Mouse (Mus musculus): Measurements from ENCODE around the gene Nek3. TPM values are rescaled to one million over a fixed set of nuclear protein-coding genes. Genes with fewer than 3 reads are reported as not detected.
"Not testable (repeated sequence)": the region's sequence is repeated elsewhere in the genome, so short reads cannot be mapped to it uniquely, and the experiment has no call there.

Nek3 gene
- polyA plus RNA-seq, 1 experiment: 1.0 TPM

DNA sequence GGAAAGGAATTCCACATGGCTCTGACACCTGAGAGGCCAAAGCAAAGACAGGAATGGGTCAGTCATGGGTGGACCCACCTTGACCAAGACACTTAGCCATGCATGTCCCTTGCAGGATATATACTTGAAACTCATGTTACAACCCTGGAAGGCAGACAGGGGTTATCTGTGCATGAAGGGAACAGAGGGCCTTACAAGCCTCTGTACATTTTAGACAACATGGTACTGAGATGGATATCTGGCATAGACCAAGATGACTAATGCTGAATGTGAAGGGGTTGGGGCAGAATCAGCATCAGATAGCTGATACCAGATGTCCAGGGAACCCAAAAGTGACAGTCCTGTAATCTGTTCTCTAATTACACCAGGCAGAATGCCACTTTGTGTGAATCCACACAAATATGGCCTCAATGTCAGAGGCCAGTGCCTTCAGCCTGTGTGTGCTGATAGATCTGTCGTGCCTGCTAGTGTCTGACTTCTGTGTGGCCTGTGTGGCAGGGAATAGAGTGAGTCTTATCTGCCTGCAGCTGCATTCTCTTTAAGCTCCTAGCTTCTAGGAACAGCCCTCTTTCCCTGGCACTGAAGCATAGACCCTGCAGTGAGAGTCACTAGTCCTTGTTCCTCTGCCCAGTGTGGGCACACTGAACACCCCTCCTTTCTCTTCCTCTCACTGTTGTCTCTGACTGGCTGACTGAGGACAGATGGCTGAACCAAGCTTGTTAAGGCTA is 22.3 kb downstream of the Nek3 start:
- Histone ChIP-seq H3K27me3 (ENCODE audit: control insufficient read depth, insufficient read depth, low read length) (no peaks in the 10 kb centered on the region), H3K27ac (ENCODE audit: insufficient read depth, low read length) (no peak overlapping the region), H3K4me1 (ENCODE audit: control insufficient read depth, insufficient read depth, insufficient read length) (no peaks in the 10 kb centered on the region), H3K4me3 (ENCODE audit: extremely low read depth, insufficient read depth, insufficient read length) (no peak overlapping the region), H3K36me3 (ENCODE audit: control insufficient read depth, insufficient read depth, low read length) (peaks cover 2% of the 10 kb centered on the region; the same call in 1 of the 2 replicates)
- DNase-seq (ENCODE audit: low read depth in 1 of 2, low spot score in 2 of 2): no peak
- WGBS: 83% methylated on average over 1 of the region's 1 CpGs
- no peak for TF ChIP-seq CTCF (IDR thresholded peaks at IDR 0.05; ENCODE audit: extremely low read depth, insufficient read depth, insufficient read length, insufficient replicate concordance)
- no peak for TF ChIP-seq POLR2A (IDR thresholded peaks at IDR 0.05; ENCODE audit: low read depth, low read length)

GRCm38 (mm10) chr8:22142592-22142991 is 23.6 kb downstream of the Nek3 start:
- H3K27me3 ChIP-seq (ENCODE audit: control insufficient read depth, insufficient read depth, low read length): no peaks in the 10 kb centered on the region
- H3K27ac ChIP-seq (ENCODE audit: insufficient read depth, low read length): no peak overlapping the region
- WGBS: 95% methylated on average over 4 of the region's 4 CpGs
- H3K4me3 ChIP-seq (ENCODE audit: extremely low read depth, insufficient read depth, insufficient read length): no peak overlapping the region
- no peaks in the 10 kb centered on the region for H3K4me1 ChIP-seq (ENCODE audit: control insufficient read depth, insufficient read depth, insufficient read length)
- TF ChIP-seq POLR2A (IDR thresholded peaks at IDR 0.05; ENCODE audit: low read depth, low read length) (no peak), CTCF (IDR thresholded peaks at IDR 0.05; ENCODE audit: extremely low read depth, insufficient read depth, insufficient read length, insufficient replicate concordance) (no peak)
- peaks cover 2% of the 10 kb centered on the region; the same call in 1 of the 2 replicates for H3K36me3 ChIP-seq (ENCODE audit: control insufficient read depth, insufficient read depth, low read length)
- no peak for DNase-seq (ENCODE audit: low read depth in 1 of 2, low spot score in 2 of 2)

- H3K36me3 ChIP-seq (ENCODE audit: control insufficient read depth, insufficient read depth, low read length): peaks cover 2% of the 10 kb centered on the region; the same call in 1 of the 2 replicates
- no peak for TF ChIP-seq POLR2A (IDR thresholded peaks at IDR 0.05; ENCODE audit: low read depth, low read length)
- no peak for TF ChIP-seq CTCF (IDR thresholded peaks at IDR 0.05; ENCODE audit: extremely low read depth, insufficient read depth, insufficient read length, insufficient replicate concordance)
- 96% methylated on average over 4 of the region's 4 CpGs for WGBS
- H3K27ac ChIP-seq (ENCODE audit: insufficient read depth, low read length): no peak overlapping the region
- H3K27me3 ChIP-seq (ENCODE audit: control insufficient read depth, insufficient read depth, low read length): no peaks in the 10 kb centered on the region
- H3K4me3 ChIP-seq (ENCODE audit: extremely low read depth, insufficient read depth, insufficient read length): no peak overlapping the region
- H3K4me1 ChIP-seq (ENCODE audit: control insufficient read depth, insufficient read depth, insufficient read length): no peaks in the 10 kb centered on the region
- no peak for DNase-seq (ENCODE audit: low read depth in 1 of 2, low spot score in 2 of 2)
These were observed 24.3 kb downstream of the Nek3 start for GRCm38 (mm10) chr8:22141836-22142385.

DNA sequence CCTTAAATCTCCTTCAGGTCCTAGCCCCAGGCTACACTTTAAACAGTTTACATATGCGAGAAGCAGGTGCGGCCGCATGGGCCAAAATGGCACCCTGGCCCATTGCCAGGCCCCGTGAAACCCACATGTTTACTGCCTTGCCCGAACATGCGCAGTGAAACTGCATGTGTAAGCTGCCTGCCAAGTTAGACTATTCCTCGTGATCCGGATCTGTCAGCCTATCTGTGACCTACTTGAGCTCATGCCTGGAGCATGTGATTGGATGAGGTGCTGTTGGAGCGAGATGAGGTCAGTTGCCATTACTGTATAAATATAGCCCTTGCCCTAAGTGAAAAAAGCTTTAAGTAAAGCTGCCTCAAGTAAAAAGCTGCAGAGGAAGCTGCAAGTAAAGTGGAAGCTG is 29.8 kb downstream of the Nek3 start:
- 97% methylated on average over 9 of the region's 9 CpGs for WGBS
- not testable (repeated sequence) for H3K36me3 ChIP-seq (ENCODE audit: control insufficient read depth, insufficient read depth, low read length); DNase-seq (ENCODE audit: low read depth in 1 of 2, low spot score in 2 of 2); H3K4me3 ChIP-seq (ENCODE audit: extremely low read depth, insufficient read depth, insufficient read length); H3K27ac ChIP-seq (ENCODE audit: insufficient read depth, low read length); H3K27me3 ChIP-seq (ENCODE audit: control insufficient read depth, insufficient read depth, low read length); H3K4me1 ChIP-seq (ENCODE audit: control insufficient read depth, insufficient read depth, insufficient read length)

- Histone ChIP-seq H3K36me3 (ENCODE audit: control insufficient read depth, insufficient read depth, low read length) (peaks cover 1% of the 10 kb centered on the region; the same call in 1 of the 2 replicates), H3K27ac (ENCODE audit: insufficient read depth, low read length) (no peak overlapping the region), H3K4me3 (ENCODE audit: extremely low read depth, insufficient read depth, insufficient read length) (no peak overlapping the region), H3K27me3 (ENCODE audit: control insufficient read depth, insufficient read depth, low read length) (no peaks in the 10 kb centered on the region), H3K4me1 (ENCODE audit: control insufficient read depth, insufficient read depth, insufficient read length) (no peaks in the 10 kb centered on the region)
- no peak for TF ChIP-seq POLR2A (IDR thresholded peaks at IDR 0.05; ENCODE audit: low read depth, low read length)
- TF ChIP-seq CTCF (IDR thresholded peaks at IDR 0.05; ENCODE audit: extremely low read depth, insufficient read depth, insufficient read length, insufficient replicate concordance): no peak
- DNase-seq (ENCODE audit: low read depth in 1 of 2, low spot score in 2 of 2): no peak
- WGBS: 92% methylated on average over 5 of the region's 5 CpGs
These were observed 31.5 kb downstream of the Nek3 start for GRCm38 (mm10) chr8:22134750-22135135.

GRCm38 (mm10) chr8:22134078-22134749 is 32.0 kb downstream of the Nek3 start:
- WGBS: 92% methylated on average over 7 of the region's 7 CpGs
- H3K4me3 ChIP-seq (ENCODE audit: extremely low read depth, insufficient read depth, insufficient read length): no peak overlapping the region
- no peak for DNase-seq (ENCODE audit: low read depth in 1 of 2, low spot score in 2 of 2)
- no peak for TF ChIP-seq CTCF (IDR thresholded peaks at IDR 0.05; ENCODE audit: extremely low read depth, insufficient read depth, insufficient read length, insufficient replicate concordance)
- no peak for TF ChIP-seq POLR2A (IDR thresholded peaks at IDR 0.05; ENCODE audit: low read depth, low read length)
- H3K36me3 ChIP-seq (ENCODE audit: control insufficient read depth, insufficient read depth, low read length): peaks cover 1% of the 10 kb centered on the region; the same call in 1 of the 2 replicates
- H3K27me3 ChIP-seq (ENCODE audit: control insufficient read depth, insufficient read depth, low read length): no peaks in the 10 kb centered on the region
- H3K27ac ChIP-seq (ENCODE audit: insufficient read depth, low read length): no peak overlapping the region
- H3K4me1 ChIP-seq (ENCODE audit: control insufficient read depth, insufficient read depth, insufficient read length): no peaks in the 10 kb centered on the region

DNA sequence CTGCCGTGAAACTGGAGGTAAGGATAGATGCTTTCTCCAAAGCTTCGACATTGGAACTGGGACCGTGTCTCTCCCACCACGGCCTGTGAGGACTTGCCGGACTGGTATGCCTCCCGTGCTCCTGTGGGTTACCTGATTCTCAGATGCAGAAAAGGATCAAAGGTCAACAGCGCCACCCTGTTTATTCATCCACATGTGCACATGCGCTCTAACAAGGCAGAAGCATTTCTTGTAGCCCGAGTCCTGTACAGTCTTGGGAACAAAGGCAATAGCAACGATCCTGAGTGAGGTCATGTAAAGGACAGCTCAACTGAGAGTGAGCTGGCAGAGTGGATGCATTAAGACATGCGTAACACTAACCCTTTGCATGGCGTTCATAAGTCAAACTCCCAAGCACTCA is 34.2 kb downstream of the Nek3 start:
- Histone ChIP-seq H3K36me3 (ENCODE audit: control insufficient read depth, insufficient read depth, low read length) (peaks cover 1% of the 10 kb centered on the region; the same call in 1 of the 2 replicates), H3K4me3 (ENCODE audit: extremely low read depth, insufficient read depth, insufficient read length) (no peak overlapping the region), H3K27me3 (ENCODE audit: control insufficient read depth, insufficient read depth, low read length) (no peaks in the 10 kb centered on the region), H3K27ac (ENCODE audit: insufficient read depth, low read length) (no peak overlapping the region), H3K4me1 (ENCODE audit: control insufficient read depth, insufficient read depth, insufficient read length) (no peaks in the 10 kb centered on the region)
- DNase-seq (ENCODE audit: low read depth in 1 of 2, low spot score in 2 of 2): no peak
- TF ChIP-seq CTCF (IDR thresholded peaks at IDR 0.05; ENCODE audit: extremely low read depth, insufficient read depth, insufficient read length, insufficient replicate concordance) (no peak), POLR2A (IDR thresholded peaks at IDR 0.05; ENCODE audit: low read depth, low read length) (no peak)
- WGBS: 95% methylated on average over 12 of the region's 12 CpGs

Measured in spleen, adult 2 months (tissue).